Mouse (Mus musculus): Measurements from ENCODE around the gene Zfp947. TPM values are rescaled to one million over a fixed set of nuclear protein-coding genes. Genes with fewer than 3 reads are reported as not detected.
"Not testable (repeated sequence)": the region's sequence is repeated elsewhere in the genome, so short reads cannot be mapped to it uniquely, and the experiment has no call there.

Gene Zfp947
- 1 to 10 TPM; 2.2 to 2.6 TPM for polyA plus RNA-seq (2017; shearing (Covaris generic))

GRCm38 (mm10) chr17:22165722-22166294 is at the start of gene Zfp947:
Gene Zfp947, minus strand, starts transcription at chr17:22166190.
- ATAC-seq = peak; percentile 84

GRCm38 (mm10) chr17:22165304-22165703 is 686 bp downstream of the Zfp947 start:
- peak; percentile 21 for ATAC-seq

DNA sequence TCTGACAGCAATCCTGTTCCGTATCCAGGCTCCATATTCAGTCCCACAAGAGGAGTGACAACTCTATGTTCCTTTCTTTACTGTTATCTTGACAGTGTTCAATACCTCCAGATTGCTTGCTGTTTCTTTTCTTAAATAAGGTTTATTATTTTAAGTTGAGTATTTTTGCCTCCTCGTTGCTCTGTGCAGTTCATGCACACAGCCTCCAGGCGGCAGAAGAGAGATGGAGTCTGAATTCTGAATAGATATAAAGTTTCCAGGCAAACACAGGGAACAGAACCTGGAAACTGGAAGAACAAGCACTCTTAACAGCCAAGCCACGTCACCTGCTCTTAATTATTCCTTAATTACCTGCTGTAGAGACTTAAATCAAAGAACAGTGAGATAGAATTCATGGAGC is 12.0 kb downstream of the Zfp947 start:
- ATAC-seq = not testable (repeated sequence)

- no peak for ATAC-seq
Observed at GRCm38 (mm10) chr17:22118770-22119169, 47.2 kb downstream of the Zfp947 start.

Other genes with a start within 250 kb of the Zfp947 start
- 10 to 100 TPM; 33.7 to 36.0 TPM for gene Zfp942, start 203.7 kb downstream of the Zfp947 start, polyA plus RNA-seq (2017; shearing (Covaris generic))
- gene Zfp943, start 203.6 kb downstream of the Zfp947 start, polyA plus RNA-seq (2017; shearing (Covaris generic)) = 10 to 100 TPM; 16.2 to 17.1 TPM
- gene Zfp994, start 59.4 kb upstream of the Zfp947 start, polyA plus RNA-seq (2017; shearing (Covaris generic)) = 1 to 10 TPM; 5.2 to 5.7 TPM
- 10 to 100 TPM; 14.3 to 21.1 TPM for gene CT030661.1, start 148.6 kb upstream of the Zfp947 start, polyA plus RNA-seq (2017; shearing (Covaris generic))
- 10 to 100 TPM; 10.9 to 12.9 TPM for gene Zfp944, start 195.2 kb upstream of the Zfp947 start, polyA plus RNA-seq (2017; shearing (Covaris generic))
- 10 to 100 TPM; 15.6 to 16.3 TPM for gene Zfp758, start 195.3 kb upstream of the Zfp947 start, polyA plus RNA-seq (2017; shearing (Covaris generic))

Measured in CD4-positive, CD25-positive, alpha-beta regulatory T cell, adult 4 months (primary cell).